Mouse (Mus musculus) hindbrain, embryonic 15.5 days (tissue): ENCODE data around the gene Amt. TPM values are rescaled to one million over a fixed set of nuclear protein-coding genes. Genes with fewer than 3 reads are reported as not detected.
"Not testable (repeated sequence)": the region's sequence is repeated elsewhere in the genome, so short reads cannot be mapped to it uniquely, and the experiment has no call there.

Experiments used
- ATAC-seq: fragments of 200-750 bp; cut with Nextera tagmentation; 2 replicates; pipeline ENCODE4 v1.8.0; 2017; ENCODE audit warnings: low read depth, moderate number of reproducible peaks, moderate TSS enrichment; ENCODE audit not compliant: low FRiP score
- H3K27ac ChIP-seq: fragments of 300-500 bp; sonication (generic); replicated peaks from 2 replicates; pipeline ENCODE4 v1.5.1; 2015; ENCODE audit warnings: mild to moderate bottlenecking, inconsistent platforms
- H3K27me3 ChIP-seq: fragments of 300-500 bp; sonication (generic); 2 replicates; pipeline ENCODE4 v1.6.1; 2015; ENCODE audit warnings: control low read depth, inconsistent platforms
- H3K36me3 ChIP-seq: fragments of 300-500 bp; sonication (generic); 2 replicates; pipeline ENCODE4 v1.6.1; 2015; ENCODE audit warnings: control low read depth, inconsistent platforms
- H3K4me1 ChIP-seq: fragments of 300-500 bp; sonication (generic); replicated peaks from 2 replicates; pipeline ENCODE4 v1.6.1; 2015; ENCODE audit warnings: control low read depth, inconsistent platforms
- H3K4me2 ChIP-seq: fragments of 300-500 bp; sonication (generic); 2 replicates; pipeline ENCODE4 v1.6.1; 2015; ENCODE audit warnings: moderate library complexity, mild to moderate bottlenecking, inconsistent platforms
- H3K4me3 ChIP-seq: fragments of 300-500 bp; sonication (generic); 2 replicates; pipeline ENCODE4 v1.5.1; 2015; ENCODE audit warnings: mild to moderate bottlenecking, inconsistent platforms
- H3K9ac ChIP-seq: fragments of 300-500 bp; sonication (generic); 2 replicates; pipeline ENCODE4 v1.6.1; 2015; ENCODE audit warnings: inconsistent platforms
- H3K9me3 ChIP-seq: fragments of 300-500 bp; sonication (generic); 2 replicates; pipeline ENCODE4 v1.6.1; 2016; ENCODE audit warnings: control low read depth, inconsistent platforms
- WGBS: fragments of 180-500 bp; shearing (Covaris S2); methylation state at CpG from one replicate; pipeline ENCODE4 v1.1.7; 2015; 5-methylcytosine and 5-hydroxymethylcytosine counted together
- polyA plus RNA-seq: library from polyadenylated mRNA; unstranded; fragments of >200 nt; fragmentation: Nextera tagmentation; extraction: Ambion mirVana; gene quantifications from 2 replicates; pipeline ENCODE4 v1.2.1, GENCODE M21; 2015

The Amt gene
- polyA plus RNA-seq, 1 experiment from 2014 or later: 28.3 TPM

DNA sequence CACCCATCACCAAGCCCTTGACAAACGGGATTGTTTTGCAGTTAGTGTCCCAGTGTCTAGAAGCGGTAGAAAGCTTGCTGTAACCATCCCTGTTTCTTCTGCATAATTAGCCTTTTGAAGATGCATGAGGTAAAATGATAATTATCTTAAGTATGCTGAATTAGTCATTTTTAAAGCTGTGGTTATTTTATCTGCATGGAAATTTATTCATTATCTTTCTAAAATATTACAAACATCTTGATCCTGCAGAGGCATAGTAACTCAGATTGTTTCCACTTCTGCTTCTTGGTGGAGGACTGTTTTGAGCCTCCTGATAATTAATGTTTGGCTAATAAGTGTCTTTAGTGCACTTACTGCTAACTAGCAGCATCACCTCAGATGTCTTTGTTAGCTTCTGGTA, 21.8 kb downstream of the Amt start:
- no peak for ATAC-seq
- Histone ChIP-seq H3K4me2 (no peak overlapping the region), H3K27ac (no peak overlapping the region), H3K9ac (no peak overlapping the region), H3K36me3 (no peaks in the 10 kb centered on the region), H3K4me1 (no peaks in the 10 kb centered on the region), H3K4me3 (no peak overlapping the region), H3K27me3 (no peaks in the 10 kb centered on the region), H3K9me3 (no peaks in the 10 kb centered on the region)
- 86% methylated on average over 2 of the region's 2 CpGs for WGBS

DNA sequence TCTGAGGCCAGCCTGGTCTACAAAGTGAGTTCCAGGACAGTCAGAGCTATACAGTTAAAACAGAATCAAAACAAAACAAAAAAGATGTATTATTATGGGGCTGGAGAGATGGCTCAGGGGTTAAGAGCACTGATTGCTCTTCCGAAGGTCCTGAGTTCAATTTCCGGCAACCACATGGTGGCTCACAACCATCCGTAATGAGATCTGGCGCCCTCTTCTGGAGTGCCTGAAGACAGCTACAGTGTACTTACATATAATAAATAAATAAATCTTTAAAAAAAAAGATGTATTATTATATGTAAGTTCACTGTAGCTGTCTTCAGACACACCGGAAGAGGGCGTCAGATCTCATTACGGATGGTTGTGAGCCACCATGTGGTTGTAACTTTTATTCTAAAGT, 25.4 kb downstream of the Amt start:
- WGBS: 94% methylated on average over 7 of the region's 7 CpGs
- not testable (repeated sequence) for H3K4me3 ChIP-seq, H3K36me3 ChIP-seq, H3K9me3 ChIP-seq, H3K4me2 ChIP-seq, H3K9ac ChIP-seq, H3K27me3 ChIP-seq, H3K4me1 ChIP-seq, H3K27ac ChIP-seq, ATAC-seq

DNA sequence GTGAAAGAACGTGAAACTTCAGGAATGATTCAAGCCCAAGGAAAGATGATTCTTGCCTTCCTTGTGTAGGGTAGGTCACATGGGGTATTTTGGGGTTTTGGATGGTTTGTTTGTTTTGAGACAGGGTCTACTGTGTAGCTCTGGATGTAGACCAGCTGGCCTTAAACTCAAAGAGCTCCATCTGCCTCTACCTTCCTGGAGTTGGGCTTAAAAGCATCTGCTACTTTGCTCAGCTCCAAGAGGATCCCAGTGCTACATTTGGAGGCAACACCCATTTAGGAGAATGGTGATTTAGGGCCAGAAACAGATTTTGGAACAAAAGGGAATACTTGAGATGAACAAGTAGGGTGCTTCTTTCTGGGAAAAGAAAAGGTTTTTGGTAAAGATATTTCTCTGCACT, 28.1 kb downstream of the Amt start:
- Histone ChIP-seq H3K36me3 (peaks cover 30% of the 10 kb centered on the region), H3K4me2 (no peak overlapping the region), H3K4me3 (no peak overlapping the region), H3K9ac (no peak overlapping the region), H3K9me3 (no peaks in the 10 kb centered on the region), H3K27me3 (no peaks in the 10 kb centered on the region), H3K27ac (no peak overlapping the region), H3K4me1 (no peaks in the 10 kb centered on the region)
- no peak for ATAC-seq
- 91% methylated on average over 1 of the region's 1 CpGs for WGBS

DNA sequence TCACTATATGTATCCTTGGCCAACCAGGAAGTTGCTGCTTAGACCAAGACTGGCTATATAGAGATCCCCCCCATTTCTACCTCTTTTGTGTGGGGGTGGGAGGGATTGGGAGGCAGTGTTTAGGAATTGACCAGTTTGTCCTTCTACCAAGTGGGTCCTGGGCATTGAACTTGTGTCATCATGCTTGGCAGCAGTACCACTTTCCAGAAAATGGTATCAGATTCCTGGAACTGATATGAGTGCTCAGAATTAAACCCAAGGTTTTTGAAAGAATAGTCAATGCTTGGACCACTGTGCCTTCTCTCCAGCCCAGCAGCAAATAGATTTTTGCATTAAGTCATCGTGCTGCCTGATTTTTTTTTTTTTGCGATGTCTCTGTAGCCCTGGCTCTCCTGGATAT, 29.2 kb downstream of the Amt start:
- Histone ChIP-seq H3K36me3 (peaks cover 35% of the 10 kb centered on the region), H3K27ac (no peak overlapping the region), H3K4me2 (no peak overlapping the region), H3K27me3 (no peaks in the 10 kb centered on the region), H3K9ac (no peak overlapping the region), H3K4me1 (no peaks in the 10 kb centered on the region), H3K9me3 (no peaks in the 10 kb centered on the region), H3K4me3 (no peak overlapping the region)
- no peak for ATAC-seq
- 95% methylated on average over 2 of the region's 2 CpGs for WGBS

DNA sequence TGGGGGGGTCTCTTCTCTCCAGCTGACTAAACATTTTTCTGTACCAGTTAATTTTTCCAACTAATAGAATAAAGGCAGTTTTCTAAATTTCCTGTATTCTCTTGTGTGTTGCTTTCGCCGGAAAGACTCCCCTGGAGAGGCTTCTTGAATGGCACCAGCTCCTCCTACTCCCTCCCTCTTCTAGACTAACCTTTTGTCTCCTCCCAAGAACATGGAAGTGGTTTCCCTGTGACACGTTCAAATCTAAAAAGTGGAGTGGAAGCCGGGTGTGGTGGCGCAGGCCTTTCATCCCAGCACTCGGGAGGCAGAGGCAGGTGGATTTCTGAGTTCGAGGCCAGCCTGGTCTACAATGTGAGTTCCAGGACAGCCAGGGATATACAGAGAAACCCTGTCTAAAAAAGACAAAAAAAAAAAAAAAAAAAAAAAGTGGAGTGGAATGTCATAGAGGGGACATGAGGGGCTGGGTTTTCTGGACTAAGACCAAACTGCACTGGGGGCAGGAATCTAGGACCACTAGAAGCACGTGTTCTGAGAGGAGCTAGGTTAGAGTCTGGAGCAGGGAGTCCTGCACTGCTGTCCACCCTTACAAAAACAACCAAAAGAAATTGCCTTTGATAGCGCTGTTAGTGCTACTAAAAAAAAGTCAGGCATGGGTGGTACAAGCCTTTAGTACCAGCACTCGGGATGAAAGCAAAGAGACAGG, 41.3 kb downstream of the Amt start:
- H3K27me3 ChIP-seq: no peaks in the 10 kb centered on the region
- H3K27ac ChIP-seq: peak overlapping the region; percentile 93
- H3K36me3 ChIP-seq: peaks cover 32% of the 10 kb centered on the region
- H3K4me2 ChIP-seq: no peak overlapping the region
- H3K9ac ChIP-seq: no peak overlapping the region
- 69% methylated on average over 10 of the region's 10 CpGs for WGBS
- no peak for ATAC-seq
- no peak overlapping the region for H3K4me3 ChIP-seq
- H3K4me1 ChIP-seq: peaks cover 21% of the 10 kb centered on the region
- no peaks in the 10 kb centered on the region for H3K9me3 ChIP-seq

DNA sequence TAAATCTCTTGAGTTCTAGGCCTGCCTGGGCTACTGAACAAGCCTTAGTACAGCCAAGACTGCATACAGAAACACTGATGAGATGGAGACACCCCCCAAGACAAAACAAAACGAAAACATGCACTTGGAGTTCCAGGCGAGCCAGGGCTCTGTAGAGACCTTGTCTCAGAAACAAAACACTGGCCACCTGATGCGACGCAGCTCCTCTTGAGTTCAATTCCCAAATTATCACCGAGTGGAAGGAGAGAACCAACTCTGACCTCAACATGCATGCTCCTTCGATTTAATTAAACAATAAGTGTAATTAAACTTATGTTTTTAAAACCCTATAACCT, 41.9 kb downstream of the Amt start:
- peak overlapping the region; percentile 73 for H3K4me3 ChIP-seq
- 19% methylated on average over 6 of the region's 6 CpGs for WGBS
- H3K4me2 ChIP-seq: peak overlapping the region; percentile 76
- peaks cover 29% of the 10 kb centered on the region for H3K36me3 ChIP-seq
- no peak for ATAC-seq
- peak overlapping the region; percentile 83; the same call in 1 of the 2 replicates for H3K9ac ChIP-seq
- H3K9me3 ChIP-seq: no peaks in the 10 kb centered on the region
- peak overlapping the region; percentile 93 for H3K27ac ChIP-seq
- H3K27me3 ChIP-seq: no peaks in the 10 kb centered on the region
- peaks cover 21% of the 10 kb centered on the region for H3K4me1 ChIP-seq

DNA sequence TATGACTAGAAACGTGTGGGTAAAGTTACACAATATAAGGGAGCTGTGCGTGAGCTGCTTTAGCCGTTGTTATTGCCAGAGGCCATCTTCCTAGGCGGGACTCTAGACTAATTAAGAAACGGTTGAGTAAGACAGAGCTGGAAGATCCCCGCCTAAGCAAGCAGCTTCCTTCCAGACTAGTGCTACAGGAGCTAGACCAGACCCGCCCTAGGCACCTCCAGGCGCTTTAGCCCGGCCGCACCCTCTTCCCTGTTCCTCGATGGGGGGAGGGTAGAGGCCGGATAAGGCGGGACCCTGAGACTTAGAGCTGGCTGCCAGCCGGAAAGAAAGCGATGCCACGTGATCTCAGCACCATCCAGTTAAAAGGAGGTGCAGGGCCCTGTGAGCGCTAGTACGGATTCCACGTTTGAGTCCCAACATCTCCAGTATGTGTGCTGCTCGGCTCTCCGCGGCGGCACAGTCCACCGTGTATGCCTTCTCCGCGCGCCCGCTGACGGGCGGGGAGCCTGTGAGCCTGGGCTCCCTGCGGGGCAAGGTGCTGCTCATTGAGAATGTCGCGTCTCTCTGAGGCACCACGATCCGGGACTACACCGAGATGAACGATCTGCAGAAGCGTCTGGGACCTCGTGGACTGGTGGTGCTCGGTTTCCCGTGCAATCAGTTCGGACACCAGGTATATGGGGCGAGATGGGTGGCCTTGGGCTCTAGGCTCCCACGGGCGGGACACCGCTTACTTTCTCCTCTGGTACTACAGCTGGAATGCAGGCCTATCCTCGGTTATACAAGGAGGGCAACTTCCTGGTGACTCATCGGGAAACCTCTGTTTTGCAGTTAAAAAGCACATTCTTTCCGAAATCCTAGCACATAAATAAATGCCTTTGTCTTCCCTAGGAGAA, 42.5 kb downstream of the Amt start, which contains the start of gene Gpx1:
TSS of gene Gpx1 (plus strand) at position 18 of the 896 bp plus-strand sequence.
- ATAC-seq: peak; percentile 98
- H3K27ac ChIP-seq: peak within 1 kb of the TSS; percentile 93

DNA sequence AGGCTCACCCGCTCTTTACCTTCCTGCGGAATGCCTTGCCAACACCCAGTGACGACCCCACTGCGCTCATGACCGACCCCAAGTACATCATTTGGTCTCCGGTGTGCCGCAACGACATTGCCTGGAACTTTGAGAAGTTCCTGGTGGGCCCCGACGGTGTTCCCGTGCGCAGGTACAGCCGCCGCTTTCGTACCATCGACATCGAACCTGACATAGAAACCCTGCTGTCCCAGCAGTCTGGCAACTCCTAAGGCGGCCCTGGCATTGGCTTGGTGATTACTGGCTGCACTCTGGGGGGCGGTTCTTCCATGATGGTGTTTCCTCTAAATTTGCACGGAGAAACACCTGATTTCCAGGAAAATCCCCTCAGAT, 43.2 kb downstream of the Amt start:
- Histone ChIP-seq H3K9me3 (no peaks in the 10 kb centered on the region), H3K36me3 (peaks cover 16% of the 10 kb centered on the region), H3K4me2 (peak overlapping the region; percentile 76), H3K4me1 (peaks cover 21% of the 10 kb centered on the region), H3K27me3 (no peaks in the 10 kb centered on the region), H3K9ac (peak overlapping the region; percentile 83), H3K4me3 (peak overlapping the region; percentile 73), H3K27ac (peak overlapping the region; percentile 93)
- no peak for ATAC-seq
- WGBS: 15% methylated on average over 20 of the region's 20 CpGs

More for the DNA sequence above, 42.5 kb downstream of the Amt start, which contains the start of gene Gpx1:
- Histone ChIP-seq H3K27me3 (no peaks in the 10 kb centered on the region), H3K4me1 (peaks cover 21% of the 10 kb centered on the region), H3K9me3 (no peaks in the 10 kb centered on the region), H3K9ac (peak within 1 kb of the TSS; percentile 83), H3K4me2 (peak within 1 kb of the TSS; percentile 76), H3K4me3 (peak within 1 kb of the TSS; percentile 73), H3K36me3 (peaks cover 23% of the 10 kb centered on the region)
- under 1% methylated on average over 49 of the region's 49 CpGs for WGBS

DNA sequence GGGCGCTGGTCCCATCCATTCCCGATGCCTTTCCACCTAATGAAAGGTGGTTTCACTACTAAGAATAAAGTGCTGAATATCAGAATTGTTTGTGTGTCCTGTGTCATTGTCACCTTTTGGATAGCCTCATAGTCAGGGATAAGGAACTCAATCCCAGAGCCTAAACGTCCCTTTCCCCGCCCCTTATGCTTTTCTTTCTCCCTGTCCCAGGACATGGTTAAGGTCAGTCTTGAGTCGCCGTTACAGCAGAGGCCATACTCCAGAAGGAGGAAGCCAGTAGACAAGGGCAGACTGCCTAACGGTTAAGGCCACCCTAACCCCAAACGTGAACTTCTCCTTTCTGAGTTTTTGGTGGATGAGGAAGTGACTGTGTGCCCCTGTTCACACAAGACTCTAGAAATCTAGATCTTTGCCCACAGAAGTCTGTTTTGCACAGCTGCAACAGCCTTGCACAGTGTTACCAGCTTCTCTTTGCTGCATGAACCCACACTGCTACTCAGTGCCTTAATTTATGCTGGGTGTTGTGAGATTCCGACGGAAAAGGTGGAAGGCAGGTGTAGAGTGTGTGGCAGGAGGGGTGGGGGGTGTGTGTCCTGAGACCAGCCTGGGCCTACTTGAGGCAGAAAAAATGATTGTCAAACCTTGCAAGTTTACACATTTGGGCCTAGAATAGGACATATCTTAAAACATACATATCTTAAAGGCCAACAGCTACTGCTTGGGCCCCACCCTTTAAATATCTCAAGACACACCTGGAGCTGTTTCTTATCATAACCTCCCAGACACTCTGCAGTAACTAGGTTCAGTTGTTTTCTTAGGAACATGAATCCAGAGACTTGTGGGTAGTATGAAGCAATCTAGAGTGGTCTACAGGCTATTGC, 43.8 kb downstream of the Amt start:
- H3K9ac ChIP-seq: peak overlapping the region; percentile 83
- WGBS: 70% methylated on average over 10 of the region's 10 CpGs
- peaks cover 9% of the 10 kb centered on the region for H3K36me3 ChIP-seq
- peak overlapping the region; percentile 76 for H3K4me2 ChIP-seq
- H3K4me1 ChIP-seq: peaks cover 21% of the 10 kb centered on the region
- no peak for ATAC-seq
- H3K4me3 ChIP-seq: peak overlapping the region; percentile 73
- no peaks in the 10 kb centered on the region for H3K9me3 ChIP-seq
- H3K27ac ChIP-seq: no peak overlapping the region
- H3K27me3 ChIP-seq: no peaks in the 10 kb centered on the region

DNA sequence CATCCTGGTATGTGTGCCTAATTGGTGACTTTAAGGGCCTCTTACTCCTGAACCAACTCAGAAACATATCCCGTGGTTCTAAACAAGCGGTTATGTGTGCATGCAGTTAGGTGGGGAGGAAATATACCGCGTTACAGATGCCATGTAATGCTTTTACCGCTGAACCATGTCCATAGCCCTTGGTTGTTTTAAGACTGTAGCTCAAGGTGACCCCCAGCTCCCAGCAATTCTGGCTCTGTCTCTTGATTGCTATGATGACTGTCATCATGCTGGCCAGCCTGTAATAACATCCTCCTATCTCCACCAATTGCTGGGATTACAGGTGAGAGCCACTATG, 44.5 kb downstream of the Amt start:
- 0 out of 2 replicates have a peak overlapping the region, but pooled peaks have one; percentile 76 for H3K4me2 ChIP-seq
- no peak overlapping the region for H3K9ac ChIP-seq

DNA sequence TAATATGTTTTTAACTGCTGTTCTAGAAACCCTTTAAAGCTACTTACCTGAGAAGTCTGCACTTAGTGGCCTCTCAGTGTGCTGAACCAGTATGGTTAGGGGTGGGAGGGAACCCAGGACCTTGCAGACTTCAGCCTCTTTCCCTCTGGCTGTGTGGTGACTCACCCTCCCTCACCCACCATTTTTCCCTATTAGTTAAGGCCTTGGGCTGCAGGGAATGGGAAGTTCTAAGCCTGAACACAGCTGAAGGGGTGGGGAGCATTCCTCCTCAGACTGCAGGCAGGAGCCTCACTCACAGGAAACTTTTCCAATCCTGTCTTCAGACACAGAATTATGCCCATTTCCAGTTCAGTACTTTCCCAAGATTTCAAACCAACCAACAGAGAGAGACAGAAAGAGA, 45.1 kb downstream of the Amt start:
- Histone ChIP-seq H3K9me3 (no peaks in the 10 kb centered on the region), H3K36me3 (0 out of 2 replicates have a peak, but pooled peaks cover 4% of the 10 kb centered on the region), H3K27me3 (no peaks in the 10 kb centered on the region), H3K27ac (no peak overlapping the region), H3K4me3 (no peak overlapping the region), H3K9ac (no peak overlapping the region), H3K4me1 (peaks cover 28% of the 10 kb centered on the region), H3K4me2 (no peak overlapping the region)
- ATAC-seq: no peak

More for the DNA sequence above, 44.5 kb downstream of the Amt start:
- Histone ChIP-seq H3K36me3 (0 out of 2 replicates have a peak, but pooled peaks cover 6% of the 10 kb centered on the region), H3K4me3 (no peak overlapping the region), H3K9me3 (no peaks in the 10 kb centered on the region), H3K4me1 (peaks cover 24% of the 10 kb centered on the region), H3K27me3 (no peaks in the 10 kb centered on the region), H3K27ac (no peak overlapping the region)
- no peak for ATAC-seq
- 91% methylated on average over 5 of the region's 5 CpGs for WGBS
